Mouse (Mus musculus) megakaryocyte, embryonic 14.5 days (primary cell): Measurements from ENCODE around the gene Mpst.

Source experiments
- FLI1 ChIP-seq: IDR thresholded peaks from 2 replicates; pipeline ENCODE4 v1.6.1; 2012; ENCODE audit warnings: low read length, inconsistent platforms, mixed read lengths
- GATA1 ChIP-seq: IDR thresholded peaks from 3 replicates; pipeline ENCODE4 v1.6.1; 2012; ENCODE audit warnings: mixed read lengths, low read length, inconsistent platforms, borderline replicate concordance

GRCm38 (mm10) chr15:78374204-78374603 lies 32.0 kb upstream of the Mpst start:
- TF ChIP-seq GATA1 (no peak), FLI1 (no peak)
